Mouse (Mus musculus) cerebellum, postnatal 10 days (tissue): ENCODE results near the gene BC004004.
"Not testable (repeated sequence)": the region's sequence is repeated elsewhere in the genome, so short reads cannot be mapped to it uniquely, and the experiment has no call there.

Experiments used
- DNase-seq, 2 experiments: peaks; one replicate each; pipeline ENCODE4 v3.0.0; 2021; ENCODE audit warnings: mixed read lengths in 2 of 2

Gene BC004004

GRCm38 (mm10) chr17:29348996-29349395 is 80.4 kb downstream of the BC004004 start:
- peak; percentile 59 to 60 for DNase-seq

GRCm38 (mm10) chr17:29351056-29351455 is 82.5 kb downstream of the BC004004 start:
- DNase-seq: not testable (repeated sequence)

DNA sequence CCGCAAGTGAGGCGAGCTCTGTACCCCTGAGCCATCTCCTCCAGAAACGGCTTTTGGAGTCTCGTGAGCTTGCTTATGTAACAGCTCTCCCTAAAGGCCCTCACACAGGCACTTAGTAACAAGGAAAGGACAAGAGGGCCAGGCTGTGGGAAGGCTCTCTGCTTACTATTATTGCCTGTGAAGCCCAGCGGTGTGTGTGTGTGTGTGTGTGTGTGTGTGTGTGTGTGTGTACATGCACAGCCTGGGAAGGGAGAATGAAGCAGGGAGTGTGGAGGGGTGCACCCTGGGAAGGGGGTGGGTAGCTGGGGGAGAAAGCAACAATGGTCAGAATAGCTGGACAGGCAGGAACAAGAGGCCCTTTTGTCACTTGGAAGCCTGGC is 86.9 kb downstream of the BC004004 start:
- peak in 1 of 2 experiments; percentile 57 for DNase-seq

GRCm38 (mm10) chr17:29355841-29356478 is 87.4 kb downstream of the BC004004 start:
- DNase-seq: peak; percentile 87 to 90

- peak; percentile 94 to 96 for DNase-seq
These were observed 87.9 kb downstream of the BC004004 start for GRCm38 (mm10) chr17:29356479-29356856.

DNA sequence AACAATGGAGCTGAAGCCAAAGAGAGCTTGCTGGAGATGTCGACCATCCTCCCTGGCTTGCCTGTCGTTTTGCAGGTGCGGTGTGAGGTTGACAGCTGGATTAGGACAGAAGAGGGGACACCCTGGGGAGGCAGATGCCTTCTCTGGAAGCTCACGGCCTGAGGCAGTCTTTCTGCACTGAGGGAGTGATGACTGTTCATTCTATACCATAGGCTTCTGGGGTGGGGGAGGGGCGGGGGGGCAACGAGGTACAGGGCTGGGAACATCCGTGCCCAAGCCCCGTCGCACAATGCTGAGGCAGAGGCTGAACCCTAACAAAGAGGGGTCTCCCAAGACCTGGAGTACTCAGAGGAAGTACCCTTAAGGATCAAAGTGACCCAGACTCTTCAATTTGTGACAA is 88.3 kb downstream of the BC004004 start:
- DNase-seq: no peak

DNA sequence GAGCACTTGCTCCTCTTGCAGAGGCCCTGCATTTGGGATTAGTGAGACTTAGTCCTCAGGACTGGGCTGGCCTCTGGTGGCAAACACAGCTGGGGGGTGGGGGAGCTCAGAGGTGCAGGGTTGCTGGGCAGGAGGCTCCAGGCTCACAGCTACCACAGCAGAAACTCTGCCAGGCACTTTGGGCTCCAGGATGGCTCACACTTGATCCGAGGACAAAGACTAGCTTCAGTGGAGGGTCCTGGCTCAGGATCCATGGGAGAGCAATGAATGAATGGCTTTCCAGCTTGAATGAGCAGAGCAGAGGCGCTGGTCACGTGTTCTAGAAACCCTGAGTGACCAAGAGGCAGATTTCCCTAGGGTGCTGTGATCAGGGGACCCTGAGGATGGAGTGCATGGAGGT is 90.3 kb downstream of the BC004004 start:
- DNase-seq: peak in 1 of 2 experiments; percentile 35

DNA sequence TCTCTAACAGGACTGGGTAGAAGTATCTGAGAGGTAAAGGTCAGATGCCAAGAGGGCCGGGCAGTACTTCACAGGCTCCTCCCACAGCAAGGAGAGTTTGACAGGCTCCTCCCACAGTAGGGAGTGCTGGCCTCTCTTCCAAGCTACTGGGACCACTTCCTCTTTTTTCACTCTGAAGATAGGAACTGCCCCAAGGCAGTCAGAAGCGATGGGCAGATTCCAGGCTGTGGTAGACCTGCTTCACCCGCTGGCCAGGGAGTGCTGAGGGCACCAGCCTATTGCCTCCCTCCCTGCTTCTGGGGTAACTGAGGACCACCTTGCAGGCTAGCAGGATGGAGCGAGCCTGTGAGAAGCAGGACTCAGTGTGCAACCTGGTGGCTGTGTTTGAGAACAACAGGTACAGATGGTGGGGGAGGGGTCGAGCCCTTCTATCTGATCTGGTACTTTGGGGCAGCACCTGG is 92.2 kb downstream of the BC004004 start, which contains the start of gene Fgd2:
Gene Fgd2, plus strand, starts transcription at position 154 of the 461 bp plus-strand sequence.
- peak in 1 of 2 experiments; percentile 44 for DNase-seq

- peak in 1 of 2 experiments; percentile 6 for DNase-seq
These were observed 93.5 kb downstream of the BC004004 start for GRCm38 (mm10) chr17:29361982-29362691.

GRCm38 (mm10) chr17:29363109-29363508 is 94.5 kb downstream of the BC004004 start:
- no peak for DNase-seq
